Mouse (Mus musculus) heart, postnatal 0 days (tissue): ENCODE data around the gene Tmem104. TPM values are rescaled to one million over a fixed set of nuclear protein-coding genes. Genes with fewer than 3 reads are reported as not detected.

ENCODE experiments used
- ATAC-seq: fragments of 200-750 bp; cut with Nextera tagmentation; 2 replicates; pipeline ENCODE4 v1.8.0; 2017; ENCODE audit warnings: low read depth, moderate number of reproducible peaks, moderate library complexity; ENCODE audit not compliant: insufficient read depth
- DNase-seq: peaks from one replicate; pipeline ENCODE4 v3.0.0-alpha.2; 2016; ENCODE audit warnings: low spot score
- H3K27ac ChIP-seq: fragments of 300-500 bp; sonication (generic); 2 replicates; pipeline ENCODE4 v1.5.1; 2014; ENCODE audit warnings: low read depth, mild to moderate bottlenecking
- H3K27me3 ChIP-seq: fragments of 300-500 bp; sonication (generic); 2 replicates; pipeline ENCODE4 v1.6.1; 2014; ENCODE audit warnings: low read length, mixed read lengths; ENCODE audit not compliant: control insufficient read depth, insufficient read depth
- H3K36me3 ChIP-seq: fragments of 300-500 bp; sonication (generic); replicated peaks from 2 replicates; pipeline ENCODE4 v1.6.1; 2014; ENCODE audit warnings: low read length, mixed read lengths; ENCODE audit not compliant: control insufficient read depth, insufficient read depth
- H3K4me1 ChIP-seq: fragments of 300-500 bp; sonication (generic); 2 replicates; pipeline ENCODE4 v1.6.1; 2014; ENCODE audit warnings: antibody characterized with exemption; ENCODE audit not compliant: control insufficient read depth, insufficient read depth
- H3K4me2 ChIP-seq: fragments of 300-500 bp; sonication (generic); 2 replicates; pipeline ENCODE4 v1.6.1; 2014; ENCODE audit warnings: low read depth, mild to moderate bottlenecking, low read length, moderate library complexity
- H3K4me3 ChIP-seq: fragments of 300-500 bp; sonication (generic); 2 replicates; pipeline ENCODE4 v1.5.1; 2014; ENCODE audit warnings: low read depth, low read length
- H3K9ac ChIP-seq: fragments of 300-500 bp; sonication (generic); replicated peaks from 2 replicates; pipeline ENCODE4 v1.6.1; 2014; ENCODE audit warnings: low read depth, low read length, mixed read lengths
- H3K9me3 ChIP-seq: fragments of 300-500 bp; sonication (generic); replicated peaks from 2 replicates; pipeline ENCODE4 v1.6.1; 2016; ENCODE audit warnings: low read length; ENCODE audit not compliant: control insufficient read depth
- CTCF ChIP-seq: IDR thresholded peaks from 2 replicates; pipeline ENCODE4 v1.5.1; 2016; ENCODE audit warnings: antibody characterized with exemption, control low read depth, low read depth
- EP300 ChIP-seq: IDR thresholded peaks from 2 replicates; pipeline ENCODE4 v1.6.1; 2016; ENCODE audit warnings: antibody characterized with exemption, low read depth
- WGBS: fragments of 180-500 bp; shearing (Covaris S2); extraction: QIAGEN DNeasy Blood & Tissue Kit; methylation state at CpG from one replicate; pipeline ENCODE4 v1.1.7; 2014; 5-methylcytosine and 5-hydroxymethylcytosine counted together
- polyA plus RNA-seq: library from polyadenylated mRNA; unstranded; fragments of >200 nt; fragmentation: Nextera tagmentation; extraction: Ambion mirVana; gene quantifications from 2 replicates; pipeline ENCODE4 v1.2.1, GENCODE M21; 2015
- total RNA-seq: library from RNA; depleted of rRNA; stranded (reverse); fragments of >200 nt; gene quantifications from 2 replicates; pipeline ENCODE4 v1.2.3, GENCODE M21; 2014; ENCODE audit warnings: low replicate concordance

Gene Tmem104
- total and polyA plus RNA-seq, 2 experiments from 2014 or later = 4.1 to 6.4 TPM

- H3K27me3 ChIP-seq = peaks cover 13% of the 10 kb centered on the region
- H3K4me1 ChIP-seq = no peaks in the 10 kb centered on the region
- no peak overlapping the region for H3K27ac ChIP-seq
- H3K4me3 ChIP-seq = no peak overlapping the region
- 74% methylated on average over 3 of the region's 3 CpGs for WGBS
- H3K9ac ChIP-seq = no peak overlapping the region
- H3K36me3 ChIP-seq = peaks cover 15% of the 10 kb centered on the region
- TF ChIP-seq EP300 (no peak), CTCF (no peak)
- no peaks in the 10 kb centered on the region for H3K9me3 ChIP-seq
- no peak overlapping the region for H3K4me2 ChIP-seq
- no peak for DNase-seq
- no peak for ATAC-seq
Observed at GRCm38 (mm10) chr11:115242746-115243145, 55.5 kb downstream of the Tmem104 start.

- Histone ChIP-seq H3K4me1 (no peaks in the 10 kb centered on the region), H3K4me3 (no peak overlapping the region), H3K9ac (no peak overlapping the region), H3K4me2 (no peak overlapping the region), H3K9me3 (no peaks in the 10 kb centered on the region), H3K27ac (no peak overlapping the region), H3K27me3 (peaks cover 24% of the 10 kb centered on the region), H3K36me3 (peaks cover 15% of the 10 kb centered on the region)
- DNase-seq (no peak), ATAC-seq (no peak)
- TF ChIP-seq EP300 (no peak), CTCF (no peak)
- 92% methylated on average over 12 of the region's 12 CpGs for WGBS
Observed at GRCm38 (mm10) chr11:115243783-115244182, 56.5 kb downstream of the Tmem104 start.

GRCm38 (mm10) chr11:115244840-115245239, 57.6 kb downstream of the Tmem104 start:
- no peak for ATAC-seq
- no peaks in the 10 kb centered on the region for H3K9me3 ChIP-seq
- peaks cover 15% of the 10 kb centered on the region for H3K36me3 ChIP-seq
- H3K27ac ChIP-seq = no peak overlapping the region
- no peak overlapping the region for H3K4me3 ChIP-seq
- no peak for DNase-seq
- no peak overlapping the region for H3K4me2 ChIP-seq
- peaks cover 34% of the 10 kb centered on the region for H3K27me3 ChIP-seq
- no peak overlapping the region for H3K9ac ChIP-seq
- 95% methylated on average over 8 of the region's 8 CpGs for WGBS
- no peak for TF ChIP-seq EP300
- TF ChIP-seq CTCF = no peak
- H3K4me1 ChIP-seq = 0 out of 2 replicates have a peak, but pooled peaks cover 3% of the 10 kb centered on the region

- Histone ChIP-seq H3K4me1 (0 out of 2 replicates have a peak, but pooled peaks cover 8% of the 10 kb centered on the region), H3K36me3 (peaks cover 15% of the 10 kb centered on the region), H3K27ac (no peak overlapping the region), H3K27me3 (peaks cover 49% of the 10 kb centered on the region), H3K9me3 (no peaks in the 10 kb centered on the region), H3K4me2 (no peak overlapping the region), H3K9ac (no peak overlapping the region), H3K4me3 (no peak overlapping the region)
- ATAC-seq = no peak
- WGBS = 67% methylated on average over 8 of the region's 8 CpGs
- no peak for TF ChIP-seq EP300
- TF ChIP-seq CTCF = no peak
- no peak for DNase-seq
Observed at GRCm38 (mm10) chr11:115246386-115246785, 59.1 kb downstream of the Tmem104 start.

GRCm38 (mm10) chr11:115247240-115247639, 60.0 kb downstream of the Tmem104 start:
- Histone ChIP-seq H3K9me3 (no peaks in the 10 kb centered on the region), H3K4me1 (0 out of 2 replicates have a peak, but pooled peaks cover 8% of the 10 kb centered on the region), H3K4me2 (no peak overlapping the region), H3K27ac (no peak overlapping the region), H3K27me3 (peaks cover 56% of the 10 kb centered on the region), H3K36me3 (peaks cover 15% of the 10 kb centered on the region), H3K4me3 (no peak overlapping the region), H3K9ac (no peak overlapping the region)
- TF ChIP-seq EP300 (no peak), CTCF (no peak)
- 21% methylated on average over 3 of the region's 3 CpGs for WGBS
- DNase-seq (no peak), ATAC-seq (no peak)

GRCm38 (mm10) chr11:115247945-115248344, 60.7 kb downstream of the Tmem104 start:
- H3K36me3 ChIP-seq = peaks cover 15% of the 10 kb centered on the region
- H3K9ac ChIP-seq = no peak overlapping the region
- peaks cover 63% of the 10 kb centered on the region for H3K27me3 ChIP-seq
- H3K4me2 ChIP-seq = no peak overlapping the region
- no peak for DNase-seq
- H3K27ac ChIP-seq = no peak overlapping the region
- no peak overlapping the region for H3K4me3 ChIP-seq
- WGBS = 63% methylated on average over 6 of the region's 6 CpGs
- 0 out of 2 replicates have a peak, but pooled peaks cover 8% of the 10 kb centered on the region for H3K4me1 ChIP-seq
- no peaks in the 10 kb centered on the region for H3K9me3 ChIP-seq
- TF ChIP-seq CTCF (no peak), EP300 (no peak)
- no peak for ATAC-seq
